Mouse (Mus musculus) intestine, embryonic 14.5 days (tissue): ENCODE results near the gene Camk2n1. TPM values are rescaled to one million over a fixed set of nuclear protein-coding genes. Genes with fewer than 3 reads are reported as not detected.
"Not testable (repeated sequence)": the region's sequence is repeated elsewhere in the genome, so short reads cannot be mapped to it uniquely, and the experiment has no call there.

Experiments used
- ATAC-seq: fragments of 200-750 bp; cut with Nextera tagmentation; replicated peaks from 2 replicates; pipeline ENCODE4 v1.8.0; 2017; ENCODE audit warnings: low read depth, moderate number of reproducible peaks, moderate TSS enrichment, moderate library complexity; ENCODE audit not compliant: low FRiP score, low TSS enrichment
- DNase-seq: peaks from one replicate; pipeline ENCODE4 v3.0.0-alpha.2; 2018; ENCODE audit warnings: low spot score
- H3K27ac ChIP-seq: fragments of 300-500 bp; sonication (generic); 2 replicates; pipeline ENCODE4 v1.5.1; 2014; ENCODE audit warnings: low read depth, mild to moderate bottlenecking, control low read depth
- H3K27me3 ChIP-seq: fragments of 300-500 bp; sonication (generic); replicated peaks from 2 replicates; pipeline ENCODE4 v1.6.1; 2014; ENCODE audit warnings: low read length, control low read depth; ENCODE audit not compliant: control insufficient read depth, insufficient read depth
- H3K36me3 ChIP-seq: fragments of 300-500 bp; sonication (generic); 2 replicates; pipeline ENCODE4 v1.6.1; 2014; ENCODE audit warnings: low read length, control low read depth; ENCODE audit not compliant: control insufficient read depth, insufficient read depth
- H3K4me1 ChIP-seq: fragments of 300-500 bp; sonication (generic); replicated peaks from 2 replicates; pipeline ENCODE4 v1.6.1; 2014; ENCODE audit warnings: low read length, control low read depth, mixed read lengths; ENCODE audit not compliant: control insufficient read depth, insufficient read depth
- H3K4me2 ChIP-seq: fragments of 300-500 bp; sonication (generic); 2 replicates; pipeline ENCODE4 v1.6.1; 2014; ENCODE audit warnings: low read length
- H3K4me3 ChIP-seq: fragments of 300-500 bp; sonication (generic); 2 replicates; pipeline ENCODE4 v1.5.1; 2014; ENCODE audit warnings: low read depth, low read length, control low read depth, mixed read lengths
- H3K9ac ChIP-seq: fragments of 300-500 bp; sonication (generic); 2 replicates; pipeline ENCODE4 v1.6.1; 2014; ENCODE audit warnings: mild to moderate bottlenecking, low read length
- H3K9me3 ChIP-seq: fragments of 300-500 bp; sonication (generic); 2 replicates; pipeline ENCODE4 v1.6.1; 2016; ENCODE audit warnings: low read length, control low read depth; ENCODE audit not compliant: control insufficient read depth
- whole genome bisulfite sequencing: fragments of 180-500 bp; shearing (Covaris S2); extraction: QIAGEN DNeasy Blood & Tissue Kit; methylation state at CpG from one replicate; pipeline ENCODE4 v1.1.7; 2014; 5-methylcytosine and 5-hydroxymethylcytosine counted together
- polyA plus RNA-seq: library from polyadenylated mRNA; unstranded; fragments of >200 nt; fragmentation: Nextera tagmentation; extraction: Ambion mirVana; gene quantifications from 2 replicates; pipeline ENCODE4 v1.2.1, GENCODE M21; 2014

Camk2n1 gene
- polyA plus RNA-seq, 1 experiment from 2014 or later: 5.9 TPM

- Histone ChIP-seq H3K36me3 (no peaks in the 10 kb centered on the region), H3K4me3 (no peak overlapping the region), H3K4me1 (peaks cover 10% of the 10 kb centered on the region; the same call in 1 of the 2 replicates), H3K9me3 (no peaks in the 10 kb centered on the region), H3K9ac (no peak overlapping the region), H3K4me2 (no peak overlapping the region), H3K27ac (no peak overlapping the region), H3K27me3 (no peaks in the 10 kb centered on the region)
- whole genome bisulfite sequencing: 82% methylated on average over 4 of the region's 4 CpGs
- ATAC-seq (no peak), DNase-seq (no peak)
These were observed 36.2 kb upstream of the Camk2n1 start for GRCm38 (mm10) chr4:138417882-138418281.

DNA sequence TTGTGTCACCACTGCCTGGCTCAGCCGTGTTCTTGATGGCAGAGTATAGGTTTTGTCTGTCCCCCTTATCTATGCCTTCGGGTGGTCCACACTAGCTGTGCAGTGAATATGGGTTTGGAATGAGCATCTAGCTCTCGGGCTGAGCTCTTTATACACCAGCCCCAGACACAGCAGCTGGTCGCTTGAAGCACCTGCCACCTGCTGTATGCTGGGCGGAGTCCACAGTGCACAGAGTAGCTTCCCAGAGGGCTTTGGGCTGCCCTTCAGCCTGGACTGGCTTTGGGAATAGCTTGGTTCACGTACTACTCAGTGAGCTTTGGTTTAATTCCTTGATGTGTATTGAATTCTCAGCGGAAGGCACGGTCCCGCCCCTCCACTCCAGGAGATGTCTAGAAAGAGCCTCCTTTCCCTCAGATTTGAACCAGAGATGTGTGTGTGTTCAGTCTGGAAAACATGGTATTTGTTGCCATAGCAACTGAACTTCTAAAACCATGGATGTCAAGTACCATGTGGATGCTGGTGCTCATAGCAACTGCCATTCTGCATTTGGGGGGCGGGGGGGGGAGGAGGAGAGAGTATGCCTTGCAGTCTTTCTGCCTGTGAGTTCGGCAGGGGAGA lies 35.7 kb upstream of the Camk2n1 start:
- DNase-seq (no peak), ATAC-seq (no peak)
- Histone ChIP-seq H3K4me2 (no peak overlapping the region), H3K27me3 (no peaks in the 10 kb centered on the region), H3K27ac (no peak overlapping the region), H3K4me3 (no peak overlapping the region), H3K9me3 (0 out of 2 replicates have a peak, but pooled peaks cover 3% of the 10 kb centered on the region), H3K36me3 (no peaks in the 10 kb centered on the region), H3K4me1 (peaks cover 10% of the 10 kb centered on the region; the same call in 1 of the 2 replicates), H3K9ac (no peak overlapping the region)
- WGBS: 63% methylated on average over 11 of the region's 11 CpGs

- DNase-seq (no peak), ATAC-seq (no peak)
- 80% methylated on average over 6 of the region's 6 CpGs for WGBS
- Histone ChIP-seq H3K9me3 (0 out of 2 replicates have a peak, but pooled peaks cover 3% of the 10 kb centered on the region), H3K36me3 (no peaks in the 10 kb centered on the region), H3K4me3 (no peak overlapping the region), H3K4me1 (no peaks in the 10 kb centered on the region), H3K9ac (no peak overlapping the region), H3K27ac (no peak overlapping the region), H3K27me3 (0 out of 2 replicates have a peak, but pooled peaks cover 2% of the 10 kb centered on the region), H3K4me2 (no peak overlapping the region)
These were observed 29.1 kb upstream of the Camk2n1 start for GRCm38 (mm10) chr4:138425028-138425427.

DNA sequence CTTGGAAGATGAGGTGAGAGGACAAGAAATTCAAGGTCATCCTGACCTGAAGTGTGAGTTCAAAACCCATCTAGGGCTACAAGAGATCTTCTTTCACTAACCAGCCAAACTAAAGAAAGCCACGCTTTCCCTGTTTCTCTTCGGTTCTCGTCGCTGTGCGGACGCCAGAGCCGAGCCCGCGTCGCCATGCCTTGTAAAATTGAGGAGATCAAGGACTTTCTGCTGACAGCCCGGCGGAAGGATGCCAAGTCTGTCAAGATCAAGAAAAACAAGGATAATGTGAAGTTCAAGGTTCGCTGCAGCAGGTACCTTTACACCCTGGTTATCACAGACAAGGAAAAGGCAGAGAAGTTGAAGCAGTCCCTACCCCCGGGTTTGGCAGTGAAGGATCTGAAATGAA lies 28.5 kb upstream of the Camk2n1 start:
- H3K4me1 ChIP-seq, ATAC-seq, H3K4me3 ChIP-seq, H3K4me2 ChIP-seq, H3K9me3 ChIP-seq, DNase-seq, H3K27ac ChIP-seq, H3K36me3 ChIP-seq, H3K9ac ChIP-seq, H3K27me3 ChIP-seq: not testable (repeated sequence)
- 93% methylated on average over 14 of the region's 14 CpGs for WGBS

DNA sequence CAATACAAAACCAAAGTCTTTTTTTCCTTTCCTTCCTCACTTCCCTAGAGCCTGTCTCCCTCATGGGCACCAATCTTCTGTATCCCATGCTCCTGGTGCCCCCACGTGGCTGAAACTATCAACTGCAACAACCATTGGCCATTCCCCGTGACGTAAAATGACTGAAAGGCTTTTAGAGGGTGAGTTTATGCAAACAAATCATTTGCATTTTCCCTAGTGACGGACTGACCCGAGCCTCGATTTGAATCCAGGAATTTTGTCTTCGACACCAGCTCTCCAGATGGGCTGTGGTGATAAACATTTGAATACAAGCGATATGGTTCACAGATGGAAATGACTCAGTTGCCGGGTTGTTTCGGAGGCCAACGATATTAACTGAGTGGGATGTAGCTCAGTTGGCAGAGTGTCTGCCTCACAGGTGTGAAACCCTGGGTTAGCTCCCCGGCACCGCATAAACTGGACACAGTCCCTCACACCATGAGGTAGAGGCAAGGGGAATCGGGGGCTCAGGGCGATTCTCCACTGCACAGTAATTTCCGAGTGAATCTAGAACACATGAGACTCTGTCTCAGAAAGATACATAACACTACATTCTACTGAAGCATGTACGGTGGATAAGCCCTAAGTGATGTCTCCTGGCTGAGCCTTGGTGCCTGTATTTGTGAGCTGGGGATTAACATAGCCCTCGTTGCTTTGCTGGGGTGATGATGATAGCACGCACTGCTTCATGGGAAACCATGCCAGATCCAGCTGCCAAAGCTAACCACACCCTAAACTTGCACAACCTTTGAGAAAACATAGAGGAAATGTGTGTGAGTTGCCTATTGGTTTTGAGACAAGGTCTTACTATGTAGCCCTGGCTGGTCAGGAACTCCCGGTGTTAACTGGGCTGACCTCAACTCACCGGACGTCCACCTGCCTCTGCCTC lies 27.1 kb upstream of the Camk2n1 start:
- Histone ChIP-seq H3K4me1 (no peaks in the 10 kb centered on the region), H3K27me3 (0 out of 2 replicates have a peak, but pooled peaks cover 2% of the 10 kb centered on the region), H3K36me3 (no peaks in the 10 kb centered on the region), H3K9ac (no peak overlapping the region), H3K27ac (no peak overlapping the region), H3K4me2 (0 out of 2 replicates have a peak overlapping the region, but pooled peaks have one; percentile 15), H3K9me3 (0 out of 2 replicates have a peak, but pooled peaks cover 3% of the 10 kb centered on the region), H3K4me3 (0 out of 2 replicates have a peak overlapping the region, but pooled peaks have one; percentile 2)
- WGBS: 37% methylated on average over 22 of the region's 22 CpGs
- ATAC-seq: 0 out of 2 replicates have a peak, but pooled peaks have one; percentile 36
- DNase-seq: peak; percentile 95

GRCm38 (mm10) chr4:138429778-138430177 lies 24.3 kb upstream of the Camk2n1 start:
- 38% methylated on average over 3 of the region's 3 CpGs for WGBS
- ATAC-seq: no peak
- H3K27me3 ChIP-seq: 0 out of 2 replicates have a peak, but pooled peaks cover 2% of the 10 kb centered on the region
- H3K4me3 ChIP-seq: no peak overlapping the region
- H3K4me1 ChIP-seq: no peaks in the 10 kb centered on the region
- DNase-seq: no peak
- no peak overlapping the region for H3K27ac ChIP-seq
- H3K9me3 ChIP-seq: no peaks in the 10 kb centered on the region
- H3K4me2 ChIP-seq: no peak overlapping the region
- no peaks in the 10 kb centered on the region for H3K36me3 ChIP-seq
- no peak overlapping the region for H3K9ac ChIP-seq

DNA sequence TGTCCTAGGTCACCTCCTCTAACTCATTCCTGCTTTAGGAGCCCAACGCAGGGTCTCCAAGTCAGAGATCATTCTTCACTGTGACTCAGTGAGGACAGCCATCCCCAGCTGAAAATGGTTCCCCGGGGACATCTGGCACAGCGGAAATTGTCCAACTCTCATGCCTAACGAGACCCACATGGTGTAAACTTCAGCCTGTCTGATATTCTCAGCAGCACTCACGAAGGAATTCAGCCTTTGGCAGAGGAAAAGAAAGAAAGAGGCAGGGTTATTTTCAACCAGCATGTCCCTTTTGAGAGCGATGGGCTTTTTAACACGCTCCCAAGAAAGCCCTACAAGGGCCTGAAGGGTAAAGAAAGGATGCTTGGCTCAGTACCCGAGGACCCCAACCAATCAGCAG lies 22.8 kb upstream of the Camk2n1 start:
- 64% methylated on average over 8 of the region's 8 CpGs for WGBS
- Histone ChIP-seq H3K27ac (no peak overlapping the region), H3K36me3 (peaks cover 2% of the 10 kb centered on the region), H3K4me2 (no peak overlapping the region), H3K4me3 (no peak overlapping the region), H3K4me1 (peaks cover 9% of the 10 kb centered on the region), H3K9ac (no peak overlapping the region), H3K9me3 (no peaks in the 10 kb centered on the region), H3K27me3 (0 out of 2 replicates have a peak, but pooled peaks cover 2% of the 10 kb centered on the region)
- ATAC-seq: no peak
- DNase-seq: no peak

- Histone ChIP-seq H3K27ac (peak within 1 kb of the TSS; percentile 51; the same call in 1 of the 2 replicates), H3K9ac (peak within 1 kb of the TSS; percentile 79), H3K4me2 (peak within 1 kb of the TSS; percentile 72), H3K4me3 (peak within 1 kb of the TSS; percentile 84), H3K9me3 (no peaks in the 10 kb centered on the region), H3K4me1 (peaks cover 9% of the 10 kb centered on the region), H3K36me3 (peaks cover 35% of the 10 kb centered on the region), H3K27me3 (no peaks in the 10 kb centered on the region)
- ATAC-seq: peak; percentile 92
- peak; percentile 100 for DNase-seq
- WGBS: 1% methylated on average over 64 of the region's 64 CpGs
These were observed 19.5 kb upstream of the Camk2n1 start, which contains the start of gene Mul1 for GRCm38 (mm10) chr4:138434347-138435316. TSS of gene Mul1 (plus strand) at chr4:138434671.
